ENCODE assay signal across 14 mouse cellular contexts in the genomic region with DNA sequence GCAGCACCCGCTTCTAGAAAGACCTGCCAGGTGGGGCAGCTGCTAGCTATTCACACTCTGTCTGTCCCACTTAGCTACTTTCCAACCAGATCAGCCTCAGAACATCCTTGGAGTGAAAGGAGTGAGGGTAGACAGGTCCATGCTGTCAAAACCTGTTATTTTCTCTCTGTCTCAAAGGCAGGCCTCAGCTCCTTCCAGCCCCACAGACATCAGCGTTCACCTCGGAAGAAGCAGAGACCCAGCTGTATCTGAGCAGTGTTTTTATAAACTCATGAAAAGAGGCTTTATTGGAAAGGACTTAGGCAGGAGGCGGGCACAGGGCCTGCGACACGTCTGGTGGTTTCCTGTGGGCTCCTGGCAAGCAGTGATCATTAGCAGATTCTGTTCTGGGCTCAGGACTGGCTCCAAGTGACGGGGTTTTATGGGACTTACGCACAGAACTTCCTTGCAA. TPM values are rescaled to one million over a fixed set of nuclear protein-coding genes. Genes with fewer than 3 reads are reported as not detected.
DNase-seq lines count a peak whose midpoint lies in the region; ATAC-seq and TF ChIP-seq lines count a peak whose summit lies in the region.
"Had no signal": no experiment of that assay in that cellular context is flagged by ENCODE, and none has a peak within 500 bp of the region (broad histone marks: within the 10 kb centered on the region; RNA-seq: fewer than 3 reads in every experiment).

No protein-coding gene starts in this region.

- no peak overlapping the region for H3K9ac ChIP-seq in intestine, embryonic 15.5 days
- no peak overlapping the region for H3K9ac ChIP-seq in intestine, postnatal 0 days (ENCODE audit: low read depth, low read length)

- H3K9me3 ChIP-seq in intestine, embryonic 15.5 days: no peaks in the 10 kb centered on the region
- H3K9me3 ChIP-seq in intestine, postnatal 0 days (ENCODE audit: control insufficient read depth): no peaks in the 10 kb centered on the region
- H3K9me3 ChIP-seq: G1E had no signal

- whole genome bisulfite sequencing in intestine, embryonic 15.5 days: 46% methylated on average over 8 of the region's 8 CpGs
- 69% methylated on average over 8 of the region's 8 CpGs for WGBS in intestine, postnatal 0 days

- H3K36me3 ChIP-seq in intestine, embryonic 15.5 days: no peaks in the 10 kb centered on the region
- H3K36me3 ChIP-seq in intestine, postnatal 0 days (ENCODE audit: control insufficient read depth, insufficient read depth): no peaks in the 10 kb centered on the region
- H3K36me3 ChIP-seq: G1E had no signal

- H3K4me3 ChIP-seq in intestine, embryonic 15.5 days (replicated peaks): no peak overlapping the region
- H3K4me3 ChIP-seq in intestine, postnatal 0 days (ENCODE audit: low read depth, low read length): no peak overlapping the region
- H3K4me3 ChIP-seq: myocyte had no signal

- H3K27me3 ChIP-seq in intestine, embryonic 15.5 days (replicated peaks): no peaks in the 10 kb centered on the region
- no peaks in the 10 kb centered on the region for H3K27me3 ChIP-seq in intestine, postnatal 0 days (replicated peaks; ENCODE audit: control insufficient read depth, insufficient read depth, low read length)

- 0 out of 2 replicates have a peak, but pooled peaks cover 2% of the 10 kb centered on the region for H3K4me1 ChIP-seq in intestine, embryonic 15.5 days (replicated peaks)
- H3K4me1 ChIP-seq in intestine, postnatal 0 days (replicated peaks; ENCODE audit: control insufficient read depth, insufficient read depth, low read length): no peaks in the 10 kb centered on the region

- 0 out of 2 replicates have a peak, but pooled peaks have one; percentile 37 for ATAC-seq in intestine, embryonic 15.5 days
- ATAC-seq in intestine, postnatal 0 days: no peak

- DNase-seq in 416B (ENCODE audit: low read depth): peak; percentile 36
- peak; percentile 36 for DNase-seq in brain, adult 2 months (ENCODE audit: low read depth, low spot score)
- peak; percentile 79 to 87 for DNase-seq in layer of hippocampus, postnatal 14 days (ENCODE audit: low spot score in 2 of 2)
- no peak for DNase-seq in gastrocnemius, adult 18-20 months (ENCODE audit: low spot score)
- no peak for DNase-seq in ovary, postnatal 10 days (ENCODE audit: low spot score)
- DNase-seq: adrenal gland, adult 2 months; cerebellum, postnatal 36 days; gastrocnemius, postnatal 10 days; heart, postnatal 36 days; kidney, postnatal 4 days had no signal

- no peak overlapping the region for H3K4me2 ChIP-seq in intestine, embryonic 15.5 days (replicated peaks)
- no peak overlapping the region for H3K4me2 ChIP-seq in intestine, postnatal 0 days (replicated peaks; ENCODE audit: low read depth)

- no peak for TF ChIP-seq CTCF in intestine, postnatal 0 days (IDR thresholded peaks at IDR 0.05; ENCODE audit: low read depth)

- no peak overlapping the region for H3K27ac ChIP-seq in intestine, embryonic 15.5 days
- no peak overlapping the region for H3K27ac ChIP-seq in intestine, postnatal 0 days (ENCODE audit: low read depth, low read length)

RNA-seq across cellular contexts. Expression of gene Dhrs3, which starts 9.7 kb away (rescaled TPM):
- polyA plus RNA-seq in intestine, embryonic 15.5 days (2015; fragmentation: Nextera tagmentation; extraction: Ambion mirVana): 109 and 115 TPM in 2 replicates
- 93.0 and 100 TPM in 2 replicates for polyA plus RNA-seq in intestine, postnatal 0 days (2015; fragmentation: Nextera tagmentation; extraction: Ambion mirVana)
- 10 to 100 TPM; 21.2 to 30.8 TPM for total RNA-seq in layer of hippocampus, postnatal 14 days (2021)
- total RNA-seq in gastrocnemius, adult 18-20 months (2021): 10 to 100 TPM; 41.1 to 43.1 TPM

Comparison
In these comparisons a context has a peak if more than half of its experiments do, and no peak if none do; other contexts are left out.
1. DNase-seq: peak in 416B (single experiment), brain, adult 2 months (single experiment) and layer of hippocampus, postnatal 14 days (2 of 2); none in gastrocnemius, adult 18-20 months (single experiment) and ovary, postnatal 10 days (single experiment).